Mouse (Mus musculus) macrophage (primary cell): ENCODE data around the gene Atp2a2. TPM values are rescaled to one million over a fixed set of nuclear protein-coding genes. Genes with fewer than 3 reads are reported as not detected.

Experiments
- H3K27ac ChIP-seq: fragments of 350-480 bp; formaldehyde crosslinking; 2 replicates; pipeline ENCODE4 v1.9.0; 2021
- H3K36me3 ChIP-seq: fragments of 350-480 bp; formaldehyde crosslinking; 2 replicates; pipeline ENCODE4 v1.9.0; 2021; ENCODE audit errors: inconsistent target
- H3K4me3 ChIP-seq: fragments of 350-480 bp; formaldehyde crosslinking; 2 replicates; pipeline ENCODE4 v1.9.0; 2021; ENCODE audit errors: inconsistent target
- H3K79me2 ChIP-seq: fragments of 350-480 bp; formaldehyde crosslinking; 2 replicates; pipeline ENCODE4 v1.9.0; 2021; ENCODE audit errors: inconsistent target
- WGBS: methylation state at CpG from one replicate; pipeline ENCODE4 v1.1.7; 2026; ENCODE audit warnings: inconsistent platforms; ENCODE audit not compliant: missing documents; 5-methylcytosine and 5-hydroxymethylcytosine counted together
- polyA plus RNA-seq: library from polyadenylated mRNA; stranded (reverse); fragments of 250-400 nt; gene quantifications from 3 replicates; pipeline ENCODE4 v1.2.4, GENCODE M21; 2018; ENCODE audit warnings: inconsistent platforms

Gene Atp2a2
- polyA plus RNA-seq, 1 experiment from 2014 or later: 72.1 TPM

DNA sequence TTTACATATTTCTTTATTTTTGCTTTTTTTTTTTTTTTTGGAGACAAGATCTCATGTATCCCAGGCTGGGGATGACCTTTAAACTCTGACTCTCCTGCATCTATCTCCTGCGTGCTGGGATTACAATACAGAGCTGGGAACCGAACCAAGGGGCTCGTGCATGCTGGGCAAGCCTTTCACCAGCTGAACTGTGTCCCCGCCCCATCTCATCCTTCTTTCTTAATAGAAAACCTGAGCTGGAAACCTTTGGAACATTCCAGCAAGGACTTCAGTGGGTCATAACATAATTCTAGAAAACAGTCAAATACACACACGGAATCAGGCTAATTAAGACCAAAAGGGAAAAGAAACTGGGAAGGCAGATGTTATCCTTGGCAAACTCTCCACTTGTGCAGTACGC, 10.0 kb upstream of the Atp2a2 start:
- no peaks in the 10 kb centered on the region for H3K36me3 ChIP-seq
- H3K27ac ChIP-seq: no peak overlapping the region
- H3K4me3 ChIP-seq: no peak overlapping the region
- H3K79me2 ChIP-seq: no peaks in the 10 kb centered on the region
- WGBS: 89% methylated on average over 6 of the region's 6 CpGs

DNA sequence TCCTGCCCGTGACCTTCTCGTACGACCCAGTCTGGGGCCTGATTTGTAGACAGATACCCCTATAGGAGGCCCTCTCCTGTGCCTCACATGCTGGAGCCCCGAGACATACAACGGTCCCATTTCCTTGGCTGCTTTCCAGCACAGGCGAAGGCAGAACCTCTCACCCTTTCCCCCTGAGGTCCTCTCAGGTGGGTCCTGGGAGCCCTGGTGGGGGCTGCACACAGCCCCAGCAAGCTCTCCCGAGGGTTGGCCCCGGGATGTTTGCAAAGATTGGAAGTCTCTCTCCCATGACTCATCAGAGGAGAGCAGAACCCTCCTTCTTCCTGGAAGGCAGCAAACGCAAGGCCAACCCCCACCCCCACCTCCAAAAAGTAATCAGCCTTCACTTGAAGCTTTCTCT, 9.4 kb upstream of the Atp2a2 start:
- Histone ChIP-seq H3K36me3 (no peaks in the 10 kb centered on the region), H3K27ac (no peak overlapping the region), H3K79me2 (no peaks in the 10 kb centered on the region), H3K4me3 (no peak overlapping the region)
- 23% methylated on average over 9 of the region's 9 CpGs for WGBS

DNA sequence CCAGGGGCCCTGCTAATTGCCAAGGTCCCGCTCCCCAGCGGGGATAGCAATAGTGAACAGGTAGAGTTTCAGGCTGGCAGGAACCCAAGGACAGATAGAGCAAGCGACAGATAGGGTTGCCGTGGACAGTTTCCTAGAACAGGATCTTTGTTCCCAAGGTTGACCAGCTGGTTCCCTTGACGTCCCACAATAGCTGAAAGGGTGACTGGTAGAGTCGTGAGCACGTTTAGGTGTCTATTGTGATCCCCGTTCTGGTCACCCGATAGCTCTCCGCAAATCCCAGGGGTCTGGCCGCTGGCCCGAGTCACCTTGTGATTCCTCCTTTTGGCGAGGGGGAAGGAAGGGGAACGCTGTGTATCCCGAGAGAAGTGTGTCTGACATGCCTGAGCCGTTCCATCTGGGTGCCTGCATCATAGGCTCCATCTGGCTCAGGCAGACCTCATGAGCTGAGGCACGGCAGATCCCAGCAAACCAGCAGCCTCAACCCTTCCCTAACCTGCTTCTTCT, 8.7 kb upstream of the Atp2a2 start:
- no peaks in the 10 kb centered on the region for H3K36me3 ChIP-seq
- H3K27ac ChIP-seq: no peak overlapping the region
- no peaks in the 10 kb centered on the region for H3K79me2 ChIP-seq
- H3K4me3 ChIP-seq: no peak overlapping the region
- 93% methylated on average over 16 of the region's 17 CpGs for WGBS

DNA sequence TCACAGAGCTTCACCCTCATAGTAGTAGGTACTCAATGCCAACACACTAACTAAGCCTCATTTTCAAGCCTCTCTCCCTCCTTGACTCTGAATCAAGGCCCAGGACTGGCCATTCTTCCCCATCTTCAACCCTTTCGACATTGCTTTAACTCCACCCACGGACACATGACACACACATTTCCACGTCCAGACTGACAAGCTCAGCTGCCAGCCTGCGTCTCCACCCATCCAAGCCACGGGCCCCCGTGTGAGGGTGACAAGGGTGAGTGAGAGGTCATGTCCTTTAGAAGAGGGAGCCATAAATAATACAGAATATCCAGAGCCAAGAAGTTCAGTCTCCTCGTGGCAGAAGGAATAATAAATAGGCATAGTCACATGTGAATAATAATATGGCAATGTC, 7.6 kb upstream of the Atp2a2 start:
- 30% methylated on average over 7 of the region's 7 CpGs for WGBS
- H3K79me2 ChIP-seq: no peaks in the 10 kb centered on the region
- H3K27ac ChIP-seq: no peak overlapping the region
- H3K36me3 ChIP-seq: no peaks in the 10 kb centered on the region
- H3K4me3 ChIP-seq: no peak overlapping the region

DNA sequence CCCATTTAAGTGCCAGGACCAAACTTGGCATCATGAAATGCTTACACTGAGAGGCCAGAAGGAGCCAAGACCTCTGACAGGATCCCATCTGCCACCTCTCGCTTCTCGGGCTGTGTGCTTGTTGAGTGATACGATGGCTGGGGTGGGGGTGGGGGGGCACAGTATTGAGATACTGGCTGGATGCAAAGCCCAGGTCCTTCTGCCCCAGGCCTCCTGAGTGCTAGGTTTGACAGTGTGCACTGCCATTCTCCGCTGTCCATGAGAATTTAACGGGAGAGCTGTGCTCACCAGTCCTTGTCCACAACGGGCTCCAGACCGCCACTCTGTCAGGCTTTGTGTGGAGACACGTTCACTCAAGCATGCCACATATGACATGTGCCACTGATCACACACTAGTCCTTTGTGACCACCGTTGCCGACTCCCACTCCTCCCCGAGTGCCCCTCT, 6.9 kb upstream of the Atp2a2 start:
- H3K4me3 ChIP-seq: no peak overlapping the region
- WGBS: 95% methylated on average over 10 of the region's 11 CpGs
- H3K36me3 ChIP-seq: no peaks in the 10 kb centered on the region
- no peaks in the 10 kb centered on the region for H3K79me2 ChIP-seq
- H3K27ac ChIP-seq: no peak overlapping the region

DNA sequence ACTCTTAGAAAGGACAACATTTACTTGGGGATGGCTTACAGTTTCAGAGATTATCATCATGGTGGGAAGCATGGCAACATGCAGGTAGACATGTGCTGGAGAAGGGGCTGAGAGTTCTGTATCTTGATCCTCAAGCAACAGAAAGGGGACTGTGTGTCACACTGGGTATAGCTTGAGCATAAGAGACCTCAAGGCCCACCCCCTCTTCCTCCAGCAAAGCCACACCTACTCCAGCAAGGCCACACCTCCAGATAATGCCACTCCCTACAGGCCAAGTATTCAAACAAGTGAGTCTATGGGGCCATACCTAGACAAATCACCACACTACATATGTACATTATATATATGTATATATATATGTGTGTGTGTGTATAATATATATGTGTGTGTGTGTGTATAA, 5.4 kb upstream of the Atp2a2 start:
- Histone ChIP-seq H3K79me2 (no peaks in the 10 kb centered on the region), H3K36me3 (no peaks in the 10 kb centered on the region), H3K27ac (no peak overlapping the region), H3K4me3 (no peak overlapping the region)

DNA sequence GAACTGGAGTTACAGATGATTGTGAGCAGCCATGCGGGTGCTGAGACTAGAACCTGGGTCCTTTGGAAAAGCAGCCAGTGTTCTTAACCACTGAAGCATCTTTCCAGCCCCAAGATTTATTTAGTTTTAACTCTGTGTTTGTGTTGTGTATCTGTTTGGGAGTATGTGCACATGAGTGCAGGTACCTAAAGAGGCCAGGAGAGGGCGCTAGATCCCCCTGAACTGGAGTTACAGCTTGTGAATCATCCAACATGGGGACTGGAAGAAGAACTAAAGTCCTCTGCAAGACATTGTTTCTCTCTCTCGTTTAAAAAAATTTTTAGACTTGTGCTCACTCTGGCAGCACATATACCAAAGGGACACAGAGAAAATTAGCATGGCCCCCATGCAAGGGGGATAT, 4.4 kb upstream of the Atp2a2 start:
- Histone ChIP-seq H3K79me2 (no peaks in the 10 kb centered on the region), H3K27ac (no peak overlapping the region), H3K36me3 (no peaks in the 10 kb centered on the region), H3K4me3 (no peak overlapping the region)
- WGBS: 95% methylated on average over 3 of the region's 3 CpGs

DNA sequence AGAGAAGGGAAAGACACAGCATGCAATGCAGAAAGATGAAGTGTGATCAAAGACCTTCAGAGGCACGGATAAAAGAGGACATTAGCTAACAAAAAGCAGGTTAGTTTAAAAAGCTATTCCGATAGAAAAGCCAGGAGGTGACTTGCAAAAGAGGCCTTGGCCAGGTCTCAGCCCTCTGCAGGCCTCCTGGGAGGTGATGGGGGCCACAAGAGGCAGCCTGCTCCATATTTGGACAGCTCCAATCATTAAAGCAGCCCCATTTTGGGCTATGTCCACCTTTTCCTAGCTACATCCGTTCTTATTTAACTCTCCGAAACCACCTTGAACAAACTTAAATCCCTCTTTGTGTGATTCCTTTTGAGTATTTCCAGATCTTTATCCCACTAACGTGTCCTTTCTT, 3.5 kb upstream of the Atp2a2 start:
- Histone ChIP-seq H3K79me2 (peaks cover 6% of the 10 kb centered on the region), H3K4me3 (no peak overlapping the region), H3K27ac (no peak overlapping the region), H3K36me3 (no peaks in the 10 kb centered on the region)
- WGBS: 84% methylated on average over 5 of the region's 5 CpGs

DNA sequence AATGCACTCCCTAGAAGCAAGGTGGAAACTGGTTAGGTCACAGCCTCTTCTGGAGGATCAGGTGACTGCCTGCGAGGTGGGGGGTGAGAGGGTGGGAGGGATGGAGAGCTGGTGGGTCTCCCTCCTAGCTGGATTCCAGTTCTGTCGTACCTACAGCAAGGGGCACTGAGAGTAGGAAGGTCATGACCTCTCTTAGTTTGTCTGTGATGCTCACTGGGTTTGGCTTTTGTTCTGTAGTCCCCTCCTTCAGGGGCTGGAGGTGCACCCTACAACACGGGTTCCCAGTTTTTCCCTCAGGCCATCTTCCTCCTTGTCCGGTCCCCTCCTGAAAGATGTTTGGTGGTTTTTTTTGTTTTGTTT, 1.7 kb upstream of the Atp2a2 start:
- 76% methylated on average over 4 of the region's 4 CpGs for WGBS

DNA sequence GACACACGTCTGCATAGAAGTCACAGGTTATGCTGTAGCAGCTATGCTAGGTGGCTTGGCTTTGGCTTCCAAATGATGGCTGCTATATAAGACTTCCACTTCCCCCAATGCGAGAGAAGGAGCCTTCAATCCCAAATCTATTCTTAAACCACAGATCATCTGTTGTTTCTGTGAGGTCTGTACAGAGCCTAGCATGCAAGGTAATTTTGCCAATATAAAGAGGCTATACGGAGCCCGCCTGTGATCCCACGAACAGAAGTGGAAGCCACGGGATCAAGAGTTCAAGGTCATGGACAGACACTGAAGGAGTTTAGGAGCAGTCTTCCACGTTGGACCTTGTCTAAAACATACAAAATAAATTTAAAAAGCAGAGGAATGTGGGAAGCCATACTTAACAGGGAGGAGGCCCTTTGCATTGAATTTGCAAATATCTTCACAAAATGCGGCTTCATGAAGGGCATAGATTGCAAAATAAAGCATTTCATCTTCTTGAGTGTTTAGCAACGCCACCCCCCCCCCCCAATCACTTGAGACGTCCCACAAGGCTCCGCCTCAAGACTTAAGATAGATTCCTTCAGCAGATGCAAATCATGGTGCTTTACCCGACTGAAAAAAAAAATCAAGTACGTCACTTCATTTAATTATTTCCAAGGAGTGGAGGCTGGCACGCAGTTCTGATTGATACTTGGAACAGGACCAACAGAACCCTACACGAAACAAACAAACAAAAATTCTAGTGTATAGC, 1.2 kb upstream of the Atp2a2 start:
- Histone ChIP-seq H3K27ac (no peak overlapping the region), H3K36me3 (no peaks in the 10 kb centered on the region), H3K79me2 (peaks cover 29% of the 10 kb centered on the region), H3K4me3 (peak overlapping the region; percentile 37)
- WGBS: 55% methylated on average over 15 of the region's 15 CpGs

More for the DNA sequence above, 1.7 kb upstream of the Atp2a2 start:
- no peaks in the 10 kb centered on the region for H3K36me3 ChIP-seq
- no peak overlapping the region for H3K4me3 ChIP-seq
- H3K27ac ChIP-seq: no peak overlapping the region
- peaks cover 24% of the 10 kb centered on the region for H3K79me2 ChIP-seq

DNA sequence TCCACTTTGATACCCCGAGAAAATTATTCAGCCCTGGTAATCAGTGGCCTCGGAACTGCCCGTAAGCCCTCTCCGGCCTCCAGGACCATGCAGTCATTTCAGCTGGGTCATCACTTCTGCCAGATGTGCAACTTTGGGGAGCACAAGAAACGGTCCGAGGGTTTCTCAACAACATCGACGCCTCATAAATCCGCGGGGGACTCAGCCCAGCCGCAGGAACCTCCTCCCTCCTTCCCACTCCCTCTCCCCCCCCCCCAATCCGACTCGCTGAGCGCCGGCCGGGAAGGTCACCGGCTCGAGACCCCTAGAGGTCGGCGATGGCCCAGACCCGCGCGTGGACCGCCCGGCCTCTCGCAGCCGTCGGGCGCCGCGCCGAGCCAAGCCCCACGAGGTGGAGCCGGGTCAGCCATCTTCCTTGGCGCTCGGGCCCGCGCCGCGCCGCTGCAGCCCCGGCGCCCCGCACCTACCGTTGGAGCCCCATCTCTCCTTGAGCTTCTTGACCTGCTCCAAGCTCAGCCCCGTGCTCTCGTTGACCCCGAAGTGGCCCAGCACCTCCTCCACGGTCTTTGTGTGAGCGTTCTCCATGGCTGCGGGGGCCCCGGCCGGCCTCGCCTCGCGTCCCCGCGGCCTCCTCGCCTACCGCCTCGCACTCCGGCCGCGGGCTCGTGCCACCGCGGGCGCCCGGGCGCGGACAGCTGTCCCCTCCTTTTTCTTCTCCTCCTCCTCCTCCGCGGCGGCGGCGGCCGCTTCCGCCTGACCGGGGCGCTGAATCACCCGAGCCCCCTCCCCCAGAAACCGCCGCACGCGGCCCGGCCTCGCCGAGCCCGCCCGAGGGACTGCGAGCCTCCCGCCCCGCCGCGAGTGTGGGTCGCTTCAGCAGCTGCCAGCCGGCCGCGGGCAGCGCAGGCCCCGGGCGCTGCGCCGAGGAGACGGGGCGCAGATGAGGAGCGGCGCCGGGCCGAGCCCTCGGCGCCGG, 636 bp downstream of the Atp2a2 start:
- peak overlapping the region; percentile 58 for H3K4me3 ChIP-seq
- H3K27ac ChIP-seq: peak overlapping the region; percentile 51
- H3K79me2 ChIP-seq: peaks cover 47% of the 10 kb centered on the region
- H3K36me3 ChIP-seq: peaks cover 6% of the 10 kb centered on the region
- WGBS: under 1% methylated on average over 60 of the region's 113 CpGs

DNA sequence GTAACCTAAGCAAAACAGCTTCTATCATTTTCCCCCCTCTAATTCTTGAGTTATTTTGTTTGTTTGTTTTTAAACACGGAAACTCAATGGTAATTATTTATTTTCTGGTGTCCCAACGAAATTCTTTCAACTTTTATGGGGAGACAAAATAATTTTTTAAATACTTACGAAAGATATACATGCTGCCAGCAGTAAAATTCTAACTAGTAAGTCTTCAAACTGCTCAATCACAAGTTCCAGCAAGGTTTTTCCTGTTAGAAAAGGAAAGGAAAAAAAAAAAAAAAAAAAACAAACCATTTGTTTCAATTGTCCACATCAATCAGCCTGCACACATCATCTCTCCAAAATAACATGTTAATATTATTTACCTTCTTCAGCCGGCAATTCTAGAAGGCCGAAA, 1.5 kb downstream of the Atp2a2 start:
- 31% methylated on average over 5 of the region's 5 CpGs for WGBS
- peak overlapping the region; percentile 51 for H3K27ac ChIP-seq
- peaks cover 55% of the 10 kb centered on the region for H3K79me2 ChIP-seq

DNA sequence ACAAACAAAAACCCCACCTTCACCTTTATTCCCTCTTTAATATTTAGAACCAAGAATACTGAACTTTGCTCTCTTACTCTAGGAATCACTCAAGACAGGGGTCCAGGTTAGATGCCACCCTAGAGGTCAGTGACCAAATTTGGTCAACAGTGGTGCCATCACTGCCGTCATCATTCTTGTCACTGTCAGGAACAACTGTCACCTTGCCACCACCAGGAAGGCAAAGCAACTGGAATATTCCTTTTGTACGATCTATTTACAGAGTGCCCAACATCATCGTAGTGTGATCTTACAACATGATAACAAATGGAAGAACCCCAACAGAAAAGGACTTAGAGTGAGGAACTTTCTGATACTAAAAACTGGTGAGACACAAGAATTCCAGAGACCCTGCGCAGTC, 1.9 kb downstream of the Atp2a2 start:
- WGBS: 62% methylated on average over 4 of the region's 4 CpGs
- peaks cover 60% of the 10 kb centered on the region for H3K79me2 ChIP-seq
- H3K4me3 ChIP-seq: peak overlapping the region; percentile 58; the same call in 1 of the 2 replicates
- H3K36me3 ChIP-seq: peaks cover 12% of the 10 kb centered on the region
- H3K27ac ChIP-seq: no peak overlapping the region

More for the DNA sequence above, 1.5 kb downstream of the Atp2a2 start:
- peaks cover 8% of the 10 kb centered on the region for H3K36me3 ChIP-seq
- H3K4me3 ChIP-seq: peak overlapping the region; percentile 58

DNA sequence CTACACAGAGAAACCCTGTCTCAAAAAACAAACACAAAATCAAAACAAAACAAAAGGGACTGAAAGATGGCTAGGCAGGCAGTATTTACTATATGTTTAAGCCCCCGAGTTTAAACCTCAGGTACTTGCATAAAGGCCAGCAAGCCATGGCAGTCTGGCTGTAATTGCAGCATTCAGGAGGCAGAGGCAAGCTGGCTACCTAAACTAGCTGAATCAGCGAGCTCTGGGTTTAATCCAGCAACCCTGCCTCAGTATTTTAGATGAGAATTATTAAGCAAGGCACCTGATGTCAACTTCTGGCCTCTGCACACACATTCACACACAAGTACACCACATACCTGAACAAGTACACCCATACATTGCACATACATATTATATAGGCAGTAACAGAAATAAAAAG, 4.0 kb downstream of the Atp2a2 start:
- Histone ChIP-seq H3K27ac (no peak overlapping the region), H3K4me3 (no peak overlapping the region), H3K36me3 (peaks cover 31% of the 10 kb centered on the region), H3K79me2 (peaks cover 81% of the 10 kb centered on the region)
- 65% methylated on average over 2 of the region's 2 CpGs for WGBS

DNA sequence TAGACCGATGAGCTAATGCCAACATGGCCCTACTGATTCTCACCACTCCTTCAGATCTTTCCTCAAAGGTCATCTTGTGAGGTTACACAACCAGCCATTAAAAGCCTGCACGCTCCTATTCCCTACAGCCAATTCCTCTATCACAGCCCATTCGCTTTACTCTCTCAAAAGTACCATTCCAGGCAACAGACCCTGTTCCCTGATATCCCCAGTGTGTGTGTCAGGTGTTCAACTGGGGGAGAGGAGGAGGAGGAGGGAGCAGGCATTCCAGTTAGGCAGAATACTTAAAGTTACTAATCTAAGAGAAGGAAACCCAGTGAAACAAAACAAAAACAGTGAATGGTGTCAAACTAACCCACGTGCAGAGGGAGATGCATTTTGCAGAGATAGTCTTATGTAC, 5.0 kb downstream of the Atp2a2 start:
- Histone ChIP-seq H3K79me2 (peaks cover 91% of the 10 kb centered on the region), H3K36me3 (peaks cover 38% of the 10 kb centered on the region), H3K4me3 (no peak overlapping the region), H3K27ac (no peak overlapping the region)
- 100% methylated on average over 3 of the region's 4 CpGs for WGBS
